Mouse (Mus musculus) spleen, adult 18-20 months (tissue): ENCODE measurements at regions not wholly inside any gene's neighbourhood (a gene's known extent, or its start where the extent isn't known, plus 50 kb on each side); places are given as distances from the start of the nearest gene placed in this dataset.
"Not testable (repeated sequence)": the region's sequence is repeated elsewhere in the genome, so short reads cannot be mapped to it uniquely, and the experiment has no call there.

Experiments used
- DNase-seq, 2 experiments: peaks; one replicate each; pipeline ENCODE4 v3.0.0; 2022; ENCODE audit warnings: mixed read lengths in 2 of 2

DNA sequence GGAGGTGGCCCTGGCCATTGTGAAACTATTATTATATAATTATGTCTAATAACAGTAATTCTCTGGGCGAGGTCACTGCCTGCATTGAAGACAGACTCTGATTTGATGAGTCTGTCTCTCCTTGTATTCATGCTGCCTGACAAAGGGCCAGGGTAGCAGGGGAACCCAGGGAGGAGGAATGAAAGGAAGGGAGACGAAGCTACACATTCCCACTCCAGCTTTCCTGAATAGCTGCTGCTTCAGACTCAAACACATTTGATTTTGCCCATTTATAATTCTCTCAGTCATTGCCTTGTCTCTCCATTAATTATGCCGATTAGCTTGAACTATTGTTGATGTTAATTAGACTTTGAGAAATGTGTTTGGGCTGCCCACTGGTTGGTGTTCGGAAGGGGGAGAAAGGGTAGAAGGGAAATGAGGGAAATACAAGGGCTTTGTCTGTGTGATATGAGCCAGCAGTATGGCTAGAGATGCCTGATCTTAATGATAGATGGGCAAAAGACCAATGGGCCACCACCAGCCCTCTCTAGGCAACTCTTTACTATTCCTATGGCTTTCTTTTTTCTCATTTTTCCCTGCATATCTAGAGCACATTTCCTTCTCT, 881.8 kb downstream of the Gm9195 start:
- DNase-seq, result no peak

DNA sequence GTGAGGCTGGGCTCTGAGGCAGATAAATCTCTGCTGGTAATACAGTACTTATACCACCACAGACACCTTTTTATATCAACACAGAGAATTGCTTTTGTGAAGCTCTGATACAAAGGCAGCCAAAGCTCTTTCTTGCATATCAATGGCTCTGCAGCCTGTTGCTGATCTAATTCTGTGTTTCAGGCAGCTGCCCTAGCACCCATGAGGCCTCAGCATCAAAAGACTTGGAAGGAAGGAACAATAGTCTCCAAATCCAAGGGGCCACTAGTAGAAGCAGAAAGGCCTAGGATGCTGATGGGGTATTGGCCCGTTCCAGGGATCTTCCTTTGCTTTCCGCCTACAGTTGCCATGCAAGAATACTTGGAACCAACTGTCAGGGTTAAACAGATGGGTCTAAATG, 887.9 kb downstream of the Gm9195 start:
- DNase-seq, result no peak

DNA sequence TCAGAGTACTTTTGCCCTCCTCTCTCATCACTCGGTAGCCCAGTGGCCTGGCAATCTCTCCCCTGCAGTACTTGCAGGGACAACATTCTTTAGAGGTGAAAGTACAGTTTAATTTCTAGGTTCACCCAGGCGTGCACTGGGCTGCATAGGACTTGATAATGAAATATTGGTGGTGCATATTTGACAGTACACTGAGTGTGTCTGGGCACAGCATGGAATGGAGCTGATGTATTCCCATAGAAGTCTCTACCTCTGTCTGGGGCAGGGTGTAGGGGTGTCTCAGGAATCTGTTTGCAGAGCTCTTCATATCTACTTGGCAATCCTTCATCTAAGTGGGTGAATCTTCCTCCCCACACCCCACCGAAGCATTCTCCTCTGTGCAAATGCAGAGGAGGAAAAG, 893.8 kb downstream of the Gm9195 start:
- DNase-seq, result no peak

DNA sequence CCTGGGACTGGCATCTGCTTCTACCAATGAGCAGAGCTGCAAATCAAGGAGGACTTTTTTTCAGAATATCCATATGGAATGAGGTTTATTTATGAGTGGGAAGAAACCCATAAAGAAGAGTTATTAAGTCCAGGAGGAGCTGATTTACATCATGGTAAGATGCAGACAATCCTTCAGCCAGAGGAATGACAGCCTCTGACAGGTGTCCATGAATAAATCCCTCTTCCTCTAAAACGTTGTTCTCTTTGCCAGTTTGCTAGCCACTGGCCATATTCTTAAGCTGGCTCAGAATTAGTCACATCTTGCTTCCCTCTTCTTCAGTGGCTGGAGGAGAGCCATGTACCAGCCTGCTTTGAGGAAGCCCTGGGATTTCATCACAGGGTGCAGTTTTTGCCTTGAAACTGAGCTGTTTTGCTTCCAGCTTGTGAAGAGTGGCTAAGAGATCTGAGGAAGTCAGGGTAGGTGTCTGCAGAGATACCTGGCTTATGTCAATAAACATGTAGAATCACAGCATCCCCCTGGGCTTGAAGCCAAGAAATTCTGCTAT, 902.9 kb downstream of the Gm9195 start:
- no peak for DNase-seq

DNA sequence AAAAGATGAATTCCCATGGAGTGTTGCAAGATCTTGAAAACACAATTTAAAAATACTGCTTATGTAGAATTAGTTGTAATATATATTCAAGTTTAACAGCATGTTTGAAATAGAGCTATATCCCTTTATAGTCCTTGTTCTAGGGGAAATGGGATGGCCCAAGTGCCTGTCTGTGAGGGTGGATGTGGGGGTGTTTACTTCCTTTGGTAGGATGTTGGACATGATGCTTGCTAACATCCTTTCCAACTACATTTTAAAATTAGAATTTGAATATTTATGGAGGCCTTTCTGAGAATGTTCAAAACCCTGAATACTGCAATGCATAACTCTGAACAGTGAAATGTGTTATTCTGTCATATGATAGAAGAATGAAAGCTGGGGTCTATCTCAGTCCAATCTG, 903.6 kb downstream of the Gm9195 start:
- no peak for DNase-seq

DNA sequence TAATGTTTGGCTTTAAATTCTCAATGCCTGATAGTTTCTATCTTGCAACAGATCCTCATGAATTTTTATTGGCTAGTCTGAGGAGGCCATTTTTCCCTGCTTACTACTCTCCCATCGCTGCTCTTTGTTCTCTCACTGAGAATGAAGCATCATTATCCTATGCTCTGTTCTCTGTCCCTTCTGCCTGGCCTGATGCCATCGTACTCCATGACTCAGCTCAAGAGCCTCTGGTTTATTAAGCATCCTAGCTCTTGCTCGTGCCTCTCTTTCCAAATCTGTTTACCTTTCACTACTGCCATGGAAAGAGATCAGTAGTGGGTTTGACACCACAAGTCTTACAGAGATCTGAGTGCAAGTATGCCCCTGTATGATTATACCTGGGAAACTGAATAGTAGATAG, 926.8 kb downstream of the Gm9195 start:
- DNase-seq, result no peak

DNA sequence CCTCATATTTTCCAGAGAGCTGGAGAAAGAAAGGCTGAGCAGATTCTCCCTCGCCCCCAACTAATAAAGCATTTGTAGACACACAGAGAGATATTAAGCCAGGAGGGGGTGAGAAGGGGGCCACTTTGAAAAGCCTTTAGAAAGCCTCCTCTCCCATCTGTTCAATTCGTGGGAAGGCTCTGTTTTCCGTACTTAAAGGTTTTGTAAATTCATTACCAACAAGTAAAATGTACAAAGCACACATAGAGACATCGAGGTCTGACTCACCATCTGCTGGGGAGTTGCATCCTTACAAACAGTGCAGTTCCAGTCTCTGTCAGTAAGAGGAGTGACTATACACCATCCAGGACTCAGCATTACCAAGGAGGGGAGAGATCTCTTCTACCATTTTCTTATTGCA, 929.7 kb downstream of the Gm9195 start:
- no peak for DNase-seq

DNA sequence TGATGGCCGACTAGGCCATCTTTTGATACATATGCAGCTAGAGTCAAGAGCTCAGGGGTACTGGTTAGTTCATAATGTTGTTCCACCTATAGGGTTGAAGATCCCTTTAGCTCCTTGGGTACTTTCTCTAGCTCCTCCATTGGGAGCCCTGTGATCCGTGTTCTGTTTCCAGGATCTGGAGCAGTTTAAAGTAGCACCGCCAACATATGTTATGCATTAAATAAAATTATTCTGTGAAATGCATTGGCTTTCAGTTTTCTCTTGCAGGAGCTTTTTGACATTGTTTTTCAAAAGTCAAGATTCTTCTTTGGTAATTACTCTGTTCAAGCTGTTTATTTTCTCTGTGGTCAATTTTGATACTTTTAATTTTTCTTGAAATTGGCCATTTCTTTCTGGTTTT, 937.3 kb downstream of the Gm9195 start:
- not testable (repeated sequence) for DNase-seq

DNA sequence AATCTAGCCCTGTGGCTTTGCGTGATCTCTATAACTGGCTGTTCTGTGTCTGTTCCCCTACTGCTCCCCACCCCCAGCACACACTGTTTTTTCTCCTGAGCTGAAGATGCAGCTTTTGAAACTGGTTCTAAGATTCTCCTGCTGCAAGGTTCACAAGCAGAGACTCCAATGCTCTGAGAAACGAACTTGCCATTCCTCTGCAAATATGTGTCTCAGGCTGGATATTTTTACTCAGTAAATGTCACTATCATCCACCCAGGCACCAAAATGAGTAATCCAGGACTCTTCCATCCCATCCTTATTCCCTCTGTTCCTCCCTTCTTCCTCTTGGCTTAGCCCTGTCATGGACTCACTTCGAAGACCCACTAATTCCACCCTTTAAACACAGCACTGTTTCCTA, 943.9 kb upstream of the Fam160b2 start:
- DNase-seq, result no peak

DNA sequence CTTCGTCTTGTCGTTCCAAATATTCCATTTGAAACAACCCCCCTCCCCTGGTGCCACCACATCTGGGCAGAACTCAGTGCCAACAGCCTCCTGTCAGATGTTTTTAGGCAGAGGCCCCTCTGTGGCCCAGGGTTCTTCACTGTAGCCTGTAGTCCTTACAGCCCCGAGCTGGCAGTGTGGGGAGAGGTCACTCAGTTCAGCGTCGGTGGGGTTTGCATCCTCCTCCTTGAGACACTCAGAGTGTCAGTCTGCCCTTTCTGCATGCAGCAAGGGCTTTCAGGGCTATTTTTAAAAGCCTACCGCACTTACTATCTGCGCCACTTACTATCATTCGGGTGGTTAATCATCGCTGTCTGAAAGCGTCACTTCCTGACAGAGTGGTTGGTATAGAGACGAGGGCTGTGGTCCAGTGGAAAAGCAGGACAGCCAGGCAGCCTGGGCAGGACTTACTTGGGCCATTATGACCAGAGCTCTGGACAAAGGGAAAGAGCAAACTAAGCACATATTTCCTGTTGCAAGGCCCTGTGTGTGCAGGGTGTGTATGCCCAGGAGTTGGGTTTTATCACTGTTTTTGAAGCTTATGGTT, 932.5 kb upstream of the Fam160b2 start:
- DNase-seq, result no peak

DNA sequence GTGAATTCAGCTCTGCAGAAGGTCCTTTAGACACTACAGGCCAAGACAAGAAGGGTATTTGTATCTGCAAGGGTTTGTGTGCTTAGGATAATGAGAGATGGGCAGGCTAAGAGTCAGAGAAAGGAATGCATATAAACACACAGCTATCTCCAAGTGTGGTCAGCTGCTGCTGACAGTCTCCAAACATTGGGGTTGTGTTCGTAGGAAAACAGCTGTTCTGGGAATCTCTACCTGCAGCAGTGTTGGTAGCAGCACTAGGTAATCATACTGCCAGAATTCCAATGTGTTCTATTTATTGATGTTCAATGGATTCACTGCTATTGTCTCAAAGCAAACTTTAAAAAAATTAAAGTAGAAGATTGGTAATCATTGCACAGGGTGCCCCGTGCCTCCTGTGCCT, 931.7 kb upstream of the Fam160b2 start:
- DNase-seq, result no peak

DNA sequence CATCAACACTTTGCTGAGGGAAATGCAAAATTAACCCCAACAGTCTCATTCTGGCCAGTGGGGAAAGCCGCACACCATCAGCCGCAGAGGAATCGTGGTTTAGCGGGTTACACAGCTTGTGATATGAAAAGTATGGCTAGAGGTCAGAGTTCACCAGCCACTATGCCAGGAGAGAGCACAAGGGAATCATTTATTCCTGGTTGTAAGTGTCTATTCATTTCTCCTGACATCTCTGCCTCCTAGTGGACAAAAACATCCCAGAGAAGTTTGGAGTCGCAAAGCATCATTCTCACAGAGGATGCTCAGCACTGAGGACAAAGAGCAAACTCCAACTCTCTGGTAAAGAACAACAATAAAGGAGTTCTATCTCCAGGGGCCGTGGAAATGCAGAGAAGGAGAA, 930.8 kb upstream of the Fam160b2 start:
- DNase-seq, result no peak

DNA sequence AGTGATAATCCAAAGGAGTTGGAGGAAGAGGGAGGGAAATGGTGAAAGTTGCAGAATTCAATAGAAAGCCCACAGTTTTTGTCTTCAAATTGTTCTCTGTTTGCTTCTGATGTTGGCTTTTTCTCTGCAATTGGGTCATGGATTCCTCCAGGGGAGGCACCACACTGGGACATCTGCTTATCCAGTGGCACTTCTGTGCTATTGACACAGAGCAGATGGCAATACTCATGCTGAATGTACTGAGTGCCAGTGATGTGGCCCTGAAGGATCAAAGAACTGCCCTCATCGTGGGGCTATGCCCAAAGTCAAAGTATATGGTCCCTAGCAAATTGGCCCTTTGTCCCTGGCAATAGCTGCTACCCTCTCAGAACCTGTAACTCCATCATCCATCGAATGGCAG, 918.9 kb upstream of the Fam160b2 start:
- DNase-seq, result no peak

DNA sequence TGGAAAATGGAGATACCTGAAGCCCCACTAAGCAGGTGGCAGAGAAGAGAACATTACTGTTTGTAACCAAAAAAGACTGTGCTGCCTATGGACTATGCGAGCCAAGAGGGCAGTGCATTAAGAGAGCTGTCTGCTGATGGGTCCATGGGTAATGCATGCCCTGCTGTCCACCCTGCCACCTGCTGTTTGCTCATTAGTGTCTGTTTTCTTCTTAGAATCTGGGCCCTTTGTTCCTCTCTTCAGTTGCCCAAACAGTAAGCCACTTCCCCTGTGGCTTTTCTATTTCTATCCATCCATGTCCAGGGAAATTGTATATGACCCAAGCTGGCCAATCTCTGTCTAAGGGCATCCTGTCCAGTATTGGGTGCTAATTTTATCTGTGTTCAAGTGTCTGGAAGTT, 901.2 kb upstream of the Fam160b2 start:
- no peak for DNase-seq

DNA sequence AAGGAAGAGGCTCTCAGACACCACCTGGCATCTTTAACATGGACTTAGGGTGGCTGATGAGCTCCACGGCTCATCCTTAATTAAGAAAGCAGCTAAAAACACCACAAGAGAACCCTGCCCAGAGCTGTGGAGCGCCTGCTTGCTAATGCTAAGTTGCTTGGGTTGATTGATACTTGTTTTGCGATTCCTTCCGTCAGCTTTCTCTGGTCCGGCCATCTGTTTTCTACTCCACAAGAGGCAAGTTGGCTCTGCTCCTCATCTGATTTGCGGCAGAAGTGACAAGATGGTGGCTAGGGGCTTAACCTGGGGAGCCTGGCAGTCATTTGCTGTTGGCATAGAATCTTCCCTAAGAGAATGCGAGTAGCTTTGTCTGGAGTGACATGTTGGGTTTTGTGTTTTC, 891.6 kb upstream of the Fam160b2 start:
- DNase-seq, result no peak

DNA sequence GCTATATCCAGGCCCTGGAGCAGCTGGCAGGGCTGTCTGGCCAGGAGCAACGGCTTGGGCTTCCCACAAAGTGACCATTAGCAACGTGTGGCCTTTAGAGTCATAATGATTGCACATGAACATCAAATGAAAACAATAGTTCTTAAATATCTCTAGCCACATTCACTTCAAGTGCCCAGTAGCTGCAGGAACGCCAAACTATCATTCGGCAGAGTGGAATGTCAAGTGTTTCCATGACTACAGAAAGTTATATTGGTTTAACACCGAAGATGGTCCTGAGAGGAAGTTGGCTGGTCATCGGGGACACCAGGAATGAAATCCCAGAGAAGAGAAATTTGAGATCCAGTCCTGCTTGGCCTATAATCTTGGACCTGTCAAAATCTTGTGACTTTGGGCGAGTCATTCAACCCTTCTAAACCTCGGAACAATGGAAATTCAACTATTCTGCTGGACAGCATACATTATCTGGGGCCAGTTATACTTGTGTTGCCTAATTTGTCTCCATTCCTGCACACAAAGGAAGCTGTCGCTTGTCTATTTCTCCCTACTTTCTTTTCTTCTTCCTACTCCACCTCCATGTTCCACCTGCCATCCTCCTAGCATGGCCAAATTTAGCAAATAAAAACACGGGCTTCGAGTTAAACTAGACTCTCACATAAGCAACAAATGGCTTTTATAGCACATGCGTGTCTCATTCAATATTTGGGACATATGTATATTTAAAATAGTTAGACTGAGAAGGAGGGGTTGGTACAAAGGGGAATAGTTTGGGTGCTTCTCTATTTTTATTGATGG, 886.7 kb upstream of the Fam160b2 start:
- no peak for DNase-seq

DNA sequence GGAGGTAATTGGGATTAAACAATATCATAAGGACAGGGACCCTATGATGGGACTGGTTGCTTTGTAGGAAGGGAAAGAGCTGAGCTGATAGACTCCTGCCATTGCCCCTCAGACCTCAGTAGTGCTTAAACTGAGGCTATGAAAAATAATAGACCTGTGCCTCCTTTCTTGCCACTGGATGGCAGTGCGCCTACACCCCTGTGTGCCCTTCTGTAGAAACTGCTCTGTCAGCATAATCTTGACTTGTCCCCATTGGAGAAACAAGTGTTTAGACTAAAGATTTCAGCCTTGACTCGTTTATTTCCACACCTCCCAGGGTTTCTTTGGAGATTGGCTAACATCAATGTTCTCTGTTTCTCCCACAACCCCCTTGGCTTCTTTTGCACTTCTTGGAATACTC, 876.0 kb upstream of the Fam160b2 start:
- DNase-seq, result no peak

DNA sequence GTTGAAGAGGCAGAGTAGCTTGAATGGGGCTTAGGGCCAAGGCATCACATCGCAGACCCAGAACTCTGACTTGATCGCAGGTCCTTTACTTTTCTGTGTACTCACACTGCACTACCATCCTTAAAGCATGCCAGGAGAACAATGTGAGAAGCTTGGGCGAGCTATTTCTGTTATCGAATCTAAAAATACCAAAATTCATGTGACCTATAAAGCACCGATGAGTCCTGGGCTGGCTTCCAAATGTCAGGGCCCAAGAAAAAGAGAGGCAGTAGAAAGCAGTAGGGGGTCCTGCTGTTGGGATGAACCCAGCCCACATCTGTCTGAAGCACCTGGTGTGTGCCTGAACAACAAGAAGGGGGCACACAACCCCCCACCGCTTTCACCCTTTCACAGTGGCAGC, 874.3 kb upstream of the Fam160b2 start:
- no peak for DNase-seq

DNA sequence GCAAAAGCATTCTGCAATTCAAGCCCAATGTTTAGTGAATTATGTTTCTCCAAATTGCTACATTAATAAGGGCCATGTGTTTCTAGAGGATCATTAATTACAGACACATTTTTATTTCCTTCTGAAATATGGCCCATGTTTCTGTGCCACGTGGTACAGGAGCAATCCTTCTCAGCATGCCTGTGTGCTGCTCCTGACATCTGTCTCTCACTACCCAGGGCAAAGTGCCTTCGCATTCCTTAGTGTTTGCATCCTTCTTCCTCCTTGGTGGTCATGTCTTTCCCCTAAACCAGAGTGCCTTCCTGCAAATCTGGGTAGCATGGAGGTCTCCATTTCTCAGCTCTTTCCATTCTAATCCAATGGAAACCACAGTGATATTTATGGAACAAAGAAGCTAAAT, 832.7 kb upstream of the Fam160b2 start:
- no peak for DNase-seq
